Mouse (Mus musculus): ENCODE data around the gene Tsfm.

DNA sequence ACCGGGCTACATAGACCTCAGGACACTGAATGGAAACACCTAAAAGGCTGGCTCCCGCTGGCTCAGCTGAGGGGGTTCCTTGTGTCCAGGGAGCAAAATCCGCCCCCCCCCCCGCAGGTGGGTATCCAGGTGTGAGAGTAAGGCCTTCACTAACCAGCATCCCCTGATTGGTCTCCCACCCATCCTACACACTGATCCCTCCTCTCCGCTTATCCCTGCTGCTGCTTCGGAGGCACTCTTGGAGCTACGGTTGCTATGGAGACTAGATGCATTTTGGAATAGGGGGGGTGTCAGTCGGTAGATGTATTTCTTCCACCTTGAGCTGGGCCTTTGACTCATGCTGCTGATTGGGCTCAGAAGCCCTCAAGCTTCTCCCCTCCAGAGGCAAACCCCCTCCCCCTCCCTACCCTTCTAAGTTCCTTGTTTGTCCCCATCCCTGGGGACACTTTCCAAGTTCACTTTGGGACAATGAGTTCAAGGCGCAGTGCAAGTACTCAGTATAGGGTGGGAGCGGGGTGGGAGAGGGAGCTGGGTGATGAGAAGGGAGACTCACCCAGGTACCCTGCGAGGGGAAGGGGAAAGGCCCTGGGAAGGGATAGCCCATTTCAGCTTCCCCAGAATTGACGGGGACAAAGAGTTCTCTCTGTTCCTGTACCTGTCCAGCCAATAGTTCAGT is 47.5 kb upstream of the Tsfm start:
- no peak for TF ChIP-seq EP300 (IDR thresholded peaks at IDR 0.05; ENCODE audit: low read depth)
- no peak for TF ChIP-seq CTCF (IDR thresholded peaks at IDR 0.05; ENCODE audit: low read depth)
